Mouse (Mus musculus): ENCODE results near the gene Stradb. TPM values are rescaled to one million over a fixed set of nuclear protein-coding genes. Genes with fewer than 3 reads are reported as not detected.
"Not testable (repeated sequence)": the region's sequence is repeated elsewhere in the genome, so short reads cannot be mapped to it uniquely, and the experiment has no call there.

The Stradb gene
- polyA plus RNA-seq, 1 experiment from 2014 or later = 20.2 TPM

DNA sequence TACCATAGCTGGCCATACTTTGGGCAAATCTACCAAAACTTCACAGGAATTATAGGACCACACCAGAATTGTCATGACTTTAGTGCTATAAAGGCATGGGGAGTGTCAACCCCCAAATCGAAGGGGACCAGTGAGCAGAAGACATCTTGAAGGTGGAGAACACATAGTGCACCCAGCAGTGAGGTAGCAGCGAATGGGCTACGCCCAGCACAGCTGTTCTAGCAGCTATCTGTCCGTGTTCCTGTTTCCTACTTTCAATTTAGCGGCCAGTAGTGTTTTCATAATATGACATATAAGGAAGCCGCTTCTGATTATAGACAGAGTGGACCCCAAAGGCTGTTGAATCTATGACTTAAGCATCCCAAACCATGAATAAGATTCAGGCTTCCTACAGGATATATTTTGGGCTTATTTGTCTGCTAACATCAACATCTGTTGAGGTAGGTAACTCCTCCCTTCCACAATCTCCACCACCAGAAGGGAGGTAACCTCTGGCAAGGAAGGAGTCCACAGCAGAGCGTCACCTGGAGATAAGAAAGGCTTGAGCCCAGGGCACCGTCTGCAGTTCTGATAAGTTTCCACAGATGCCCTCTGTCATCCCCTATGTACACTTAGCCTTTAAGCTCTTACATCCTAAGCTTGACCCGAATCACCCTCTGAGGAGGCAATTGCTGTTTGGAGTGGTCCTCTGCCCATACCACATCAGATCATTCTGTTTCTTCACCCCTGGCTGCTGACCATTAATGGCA lies 19.5 kb upstream of the Stradb start:
- 89% methylated on average over 9 of the region's 9 CpGs for WGBS
- Histone ChIP-seq H3K4me3 (no peak overlapping the region), H3K27ac (no peak overlapping the region), H3K9me3 (replicated peaks) (no peaks in the 10 kb centered on the region), H3K36me3 (no peaks in the 10 kb centered on the region), H3K27me3 (ENCODE audit: low read depth, poor library complexity, severe bottlenecking) (no peaks in the 10 kb centered on the region), H3K4me1 (peaks cover 42% of the 10 kb centered on the region)
- no peak for DNase-seq (ENCODE audit: low spot score)

DNA sequence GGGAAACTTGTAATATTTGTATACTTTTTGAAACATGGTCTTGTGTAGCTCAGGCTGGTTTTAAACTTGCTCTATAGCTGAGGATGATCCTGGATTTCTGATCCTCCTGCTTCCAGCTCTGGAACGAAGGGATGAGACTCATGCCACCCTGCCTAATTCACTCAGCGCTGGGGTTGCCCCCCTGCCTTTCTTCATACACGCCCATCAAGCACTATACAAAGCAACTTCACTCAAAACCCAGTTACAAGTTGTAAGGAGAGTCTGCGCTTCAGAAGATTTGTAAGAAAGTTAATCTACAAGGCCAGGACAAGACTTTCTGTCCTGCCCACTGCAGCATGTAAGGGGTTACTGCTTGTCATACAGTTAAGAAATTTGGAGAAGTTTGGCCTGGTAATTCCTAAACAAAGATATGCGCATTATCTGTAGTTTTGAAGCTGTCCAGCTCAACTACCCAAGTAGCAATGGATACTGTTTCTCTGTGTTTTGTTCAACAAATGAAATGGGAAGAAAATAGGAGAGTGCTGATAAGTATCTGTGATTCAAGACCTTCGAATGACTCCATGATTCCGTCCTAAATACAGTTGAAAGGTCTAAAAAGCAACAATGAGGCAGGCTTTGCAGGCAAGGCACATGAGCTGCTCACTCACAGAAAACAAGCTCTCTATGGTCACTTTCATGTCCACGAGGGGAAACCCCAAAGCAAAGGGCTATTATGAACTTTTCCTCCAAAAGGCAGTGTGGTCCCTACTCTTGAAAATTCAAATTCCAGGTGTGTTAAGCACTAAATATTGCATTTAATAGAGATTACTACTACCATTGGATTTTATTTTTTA lies 18.5 kb upstream of the Stradb start:
- no peak for DNase-seq (ENCODE audit: low spot score)
- no peaks in the 10 kb centered on the region for H3K36me3 ChIP-seq
- H3K4me1 ChIP-seq = peaks cover 42% of the 10 kb centered on the region
- no peaks in the 10 kb centered on the region for H3K27me3 ChIP-seq (ENCODE audit: low read depth, poor library complexity, severe bottlenecking)
- H3K9me3 ChIP-seq (replicated peaks) = no peaks in the 10 kb centered on the region
- 90% methylated on average over 8 of the region's 8 CpGs for WGBS
- H3K4me3 ChIP-seq = no peak overlapping the region
- H3K27ac ChIP-seq = no peak overlapping the region

DNA sequence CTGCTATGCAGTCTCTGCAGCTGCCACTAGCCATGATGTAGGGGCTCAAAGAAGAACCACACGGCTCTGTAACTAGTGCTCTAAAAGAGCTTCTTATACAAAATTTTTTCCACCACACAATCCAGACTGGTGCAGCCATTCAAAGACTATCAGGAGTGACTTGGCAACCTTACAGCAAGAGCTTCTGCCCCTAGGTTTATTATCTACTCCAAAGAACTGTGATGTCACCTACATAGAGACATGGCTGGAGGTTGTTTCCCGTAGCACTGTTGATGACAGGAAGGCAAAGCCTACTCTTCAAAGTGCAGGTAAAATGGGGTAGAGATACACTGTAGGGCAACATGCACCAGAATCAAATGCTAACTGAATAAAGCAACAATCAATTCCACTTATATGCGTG lies 17.6 kb upstream of the Stradb start:
- H3K4me1 ChIP-seq = peaks cover 41% of the 10 kb centered on the region
- H3K27me3 ChIP-seq (ENCODE audit: low read depth, poor library complexity, severe bottlenecking) = no peaks in the 10 kb centered on the region
- WGBS = 94% methylated on average over 3 of the region's 3 CpGs
- no peak overlapping the region for H3K27ac ChIP-seq
- H3K4me3 ChIP-seq = no peak overlapping the region
- no peak for DNase-seq (ENCODE audit: low spot score)
- no peaks in the 10 kb centered on the region for H3K9me3 ChIP-seq (replicated peaks)
- H3K36me3 ChIP-seq = no peaks in the 10 kb centered on the region

DNA sequence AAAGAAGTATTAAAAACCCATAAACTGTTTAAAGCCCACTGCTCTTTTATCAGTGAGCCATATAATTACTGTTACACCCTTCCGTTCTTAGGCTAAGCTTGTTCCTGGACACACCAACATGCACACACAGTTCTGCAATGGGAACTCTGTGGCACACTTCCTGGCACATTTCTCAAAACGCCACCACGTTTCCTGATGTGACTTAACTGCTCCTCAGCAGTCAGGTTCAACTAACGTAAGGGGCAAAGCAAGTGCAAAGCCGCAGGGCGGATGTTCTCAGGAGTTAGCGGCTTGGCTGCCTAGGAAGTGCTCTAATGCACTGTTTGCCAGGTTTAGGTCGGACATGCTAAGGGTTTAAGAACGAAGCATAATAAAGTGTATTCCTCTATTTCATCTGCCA lies 17.1 kb upstream of the Stradb start:
- no peaks in the 10 kb centered on the region for H3K36me3 ChIP-seq
- DNase-seq (ENCODE audit: low spot score) = no peak
- peaks cover 41% of the 10 kb centered on the region for H3K4me1 ChIP-seq
- no peaks in the 10 kb centered on the region for H3K27me3 ChIP-seq (ENCODE audit: low read depth, poor library complexity, severe bottlenecking)
- H3K4me3 ChIP-seq = no peak overlapping the region
- H3K9me3 ChIP-seq (replicated peaks) = no peaks in the 10 kb centered on the region
- WGBS = 84% methylated on average over 9 of the region's 9 CpGs
- no peak overlapping the region for H3K27ac ChIP-seq

DNA sequence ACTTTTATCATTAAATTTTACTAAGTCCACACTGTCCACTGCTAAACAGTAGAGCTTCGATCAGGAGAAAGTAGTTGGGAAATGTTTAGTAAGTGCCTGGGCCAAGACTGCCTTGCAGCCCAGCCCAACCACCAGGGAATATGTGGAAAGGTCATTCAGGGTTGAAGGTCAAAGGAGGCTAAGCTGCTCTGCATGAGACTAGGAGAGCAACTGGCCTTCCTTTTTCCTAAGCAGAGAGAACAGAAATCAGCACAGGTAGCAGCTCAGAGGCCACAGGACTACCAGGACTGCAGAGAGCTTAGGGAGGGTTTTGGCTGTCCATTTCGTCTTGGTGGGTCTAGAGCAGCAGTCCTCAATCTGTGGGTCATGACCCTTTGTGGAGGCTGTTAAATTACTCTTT lies 15.4 kb upstream of the Stradb start:
- H3K4me3 ChIP-seq = no peak overlapping the region
- DNase-seq (ENCODE audit: low spot score) = no peak
- H3K36me3 ChIP-seq = no peaks in the 10 kb centered on the region
- no peak overlapping the region for H3K27ac ChIP-seq
- WGBS = 30% methylated on average over 2 of the region's 2 CpGs
- H3K27me3 ChIP-seq (ENCODE audit: low read depth, poor library complexity, severe bottlenecking) = no peaks in the 10 kb centered on the region
- no peaks in the 10 kb centered on the region for H3K9me3 ChIP-seq (replicated peaks)
- peaks cover 31% of the 10 kb centered on the region for H3K4me1 ChIP-seq

- DNase-seq (ENCODE audit: low spot score); H3K36me3 ChIP-seq; H3K27ac ChIP-seq; H3K9me3 ChIP-seq (replicated peaks); H3K27me3 ChIP-seq (ENCODE audit: low read depth, poor library complexity, severe bottlenecking); H3K4me3 ChIP-seq: not testable (repeated sequence)
- 89% methylated on average over 16 of the region's 16 CpGs for WGBS
- H3K4me1 ChIP-seq = peaks cover 26% of the 10 kb centered on the region
Observed at GRCm38 (mm10) chr1:58958789-58959526, 14.4 kb upstream of the Stradb start.

DNA sequence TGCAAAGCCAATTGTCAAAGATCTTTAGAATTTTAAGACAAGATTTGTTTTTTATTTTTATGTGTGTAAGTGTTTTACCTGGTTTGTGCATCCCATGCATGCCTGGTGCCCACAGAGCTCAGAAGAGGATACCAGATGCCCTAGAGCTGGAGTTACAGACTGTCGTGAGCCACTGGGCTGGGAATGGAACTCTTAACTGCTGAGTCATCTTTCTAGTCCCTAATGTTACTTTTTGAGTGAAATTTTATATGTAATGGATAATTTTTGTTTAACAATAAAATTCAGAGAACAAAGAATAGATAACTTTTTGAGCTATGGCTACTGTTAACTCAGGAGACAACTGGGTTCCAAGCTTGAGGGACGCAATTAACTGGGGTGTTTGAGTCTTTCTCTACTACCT lies 13.6 kb upstream of the Stradb start:
- H3K4me1 ChIP-seq = peaks cover 26% of the 10 kb centered on the region
- H3K36me3 ChIP-seq = no peaks in the 10 kb centered on the region
- H3K27me3 ChIP-seq (ENCODE audit: low read depth, poor library complexity, severe bottlenecking) = no peaks in the 10 kb centered on the region
- no peak for DNase-seq (ENCODE audit: low spot score)
- H3K27ac ChIP-seq = no peak overlapping the region
- no peak overlapping the region for H3K4me3 ChIP-seq
- H3K9me3 ChIP-seq (replicated peaks) = no peaks in the 10 kb centered on the region
- WGBS = 90% methylated on average over 2 of the region's 2 CpGs

DNA sequence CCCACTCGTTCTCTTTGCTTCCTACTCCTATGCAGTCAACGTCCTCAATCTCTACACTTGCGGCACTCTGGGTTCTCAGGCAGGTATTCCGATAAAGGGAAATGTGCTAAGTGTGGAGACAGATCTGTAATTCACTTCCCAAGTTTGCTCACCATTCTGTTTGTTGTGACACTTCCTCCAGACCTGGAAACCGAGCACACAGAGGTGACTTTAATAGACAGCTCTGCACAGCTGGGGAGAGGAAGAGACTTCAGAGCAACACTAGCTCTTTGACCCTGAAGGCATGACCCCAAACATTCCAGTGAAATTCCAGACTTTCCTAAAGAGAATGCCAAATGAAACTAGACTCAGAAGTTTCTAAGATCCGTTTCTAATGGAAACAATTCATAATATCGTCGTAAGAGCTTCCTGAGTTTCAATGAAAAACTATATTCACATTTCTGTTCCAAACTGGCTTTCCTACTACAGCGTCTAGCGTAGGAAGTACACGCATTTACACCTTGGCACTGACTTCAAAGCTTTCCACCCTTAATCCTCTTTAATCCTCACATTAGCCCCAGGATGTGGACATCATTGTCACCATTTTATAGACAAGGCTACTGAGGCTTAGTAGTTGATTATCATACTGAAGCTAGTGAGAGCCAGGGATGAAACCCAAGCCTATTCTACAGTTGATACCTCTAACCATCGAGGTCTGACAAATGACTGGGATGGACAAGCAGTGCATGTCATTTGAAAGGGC lies 12.0 kb upstream of the Stradb start:
- no peak overlapping the region for H3K27ac ChIP-seq
- WGBS = 53% methylated on average over 12 of the region's 12 CpGs
- H3K36me3 ChIP-seq = no peaks in the 10 kb centered on the region
- H3K4me1 ChIP-seq = peaks cover 28% of the 10 kb centered on the region
- DNase-seq (ENCODE audit: low spot score) = no peak
- no peaks in the 10 kb centered on the region for H3K27me3 ChIP-seq (ENCODE audit: low read depth, poor library complexity, severe bottlenecking)
- no peaks in the 10 kb centered on the region for H3K9me3 ChIP-seq (replicated peaks)
- H3K4me3 ChIP-seq = no peak overlapping the region

DNA sequence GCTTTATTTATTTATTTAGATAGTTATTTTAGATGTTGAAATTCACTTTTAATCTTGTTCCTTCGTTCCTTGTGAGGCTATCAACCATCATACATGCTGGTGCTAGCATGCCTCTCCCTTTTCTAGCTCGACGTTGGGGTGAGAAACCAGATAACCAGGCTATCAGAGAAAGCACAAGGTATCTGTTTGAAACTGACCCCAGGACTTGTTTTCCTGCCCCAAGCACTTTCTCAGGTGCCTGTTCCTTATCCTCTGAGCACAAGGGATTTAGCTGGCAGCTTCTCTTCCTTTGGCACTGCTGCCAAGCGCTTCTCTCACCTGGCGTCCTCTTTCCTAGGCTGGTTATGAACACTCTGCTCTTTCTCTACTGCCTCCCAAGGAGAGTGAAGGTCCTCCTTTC lies 10.9 kb upstream of the Stradb start:
- H3K9me3 ChIP-seq (replicated peaks) = no peaks in the 10 kb centered on the region
- 84% methylated on average over 5 of the region's 5 CpGs for WGBS
- no peaks in the 10 kb centered on the region for H3K27me3 ChIP-seq (ENCODE audit: low read depth, poor library complexity, severe bottlenecking)
- no peak for DNase-seq (ENCODE audit: low spot score)
- no peak overlapping the region for H3K27ac ChIP-seq
- peaks cover 23% of the 10 kb centered on the region for H3K4me1 ChIP-seq
- H3K36me3 ChIP-seq = no peaks in the 10 kb centered on the region
- H3K4me3 ChIP-seq = no peak overlapping the region

- Histone ChIP-seq H3K9me3 (replicated peaks) (no peaks in the 10 kb centered on the region), H3K36me3 (no peaks in the 10 kb centered on the region), H3K27me3 (ENCODE audit: low read depth, poor library complexity, severe bottlenecking) (no peaks in the 10 kb centered on the region), H3K4me1 (peaks cover 19% of the 10 kb centered on the region), H3K4me3 (no peak overlapping the region), H3K27ac (no peak overlapping the region)
- DNase-seq (ENCODE audit: low spot score) = no peak
Observed at GRCm38 (mm10) chr1:58962865-58963264, 10.5 kb upstream of the Stradb start.

GRCm38 (mm10) chr1:58967534-58967933 lies 5.8 kb upstream of the Stradb start:
- Histone ChIP-seq H3K9me3 (replicated peaks) (no peaks in the 10 kb centered on the region), H3K27me3 (ENCODE audit: low read depth, poor library complexity, severe bottlenecking) (no peaks in the 10 kb centered on the region), H3K27ac (no peak overlapping the region), H3K4me1 (peaks cover 13% of the 10 kb centered on the region), H3K36me3 (no peaks in the 10 kb centered on the region), H3K4me3 (no peak overlapping the region)
- DNase-seq (ENCODE audit: low spot score) = no peak
- WGBS = 72% methylated on average over 4 of the region's 4 CpGs

GRCm38 (mm10) chr1:58970054-58970453 lies 3.3 kb upstream of the Stradb start:
- H3K36me3 ChIP-seq = no peaks in the 10 kb centered on the region
- no peaks in the 10 kb centered on the region for H3K27me3 ChIP-seq (ENCODE audit: low read depth, poor library complexity, severe bottlenecking)
- no peaks in the 10 kb centered on the region for H3K9me3 ChIP-seq (replicated peaks)
- DNase-seq (ENCODE audit: low spot score) = no peak
- no peak overlapping the region for H3K4me3 ChIP-seq
- H3K4me1 ChIP-seq = peaks cover 25% of the 10 kb centered on the region
- WGBS = 90% methylated on average over 5 of the region's 5 CpGs
- no peak overlapping the region for H3K27ac ChIP-seq

Data from limb, embryonic 10.5 days (tissue).